Mouse (Mus musculus): ENCODE data around the gene Fam19a5. TPM values are rescaled to one million over a fixed set of nuclear protein-coding genes. Genes with fewer than 3 reads are reported as not detected.

Fam19a5 gene
- total RNA-seq, 2 experiments from 2014 or later, result 80.9 to 86.7 TPM

DNA sequence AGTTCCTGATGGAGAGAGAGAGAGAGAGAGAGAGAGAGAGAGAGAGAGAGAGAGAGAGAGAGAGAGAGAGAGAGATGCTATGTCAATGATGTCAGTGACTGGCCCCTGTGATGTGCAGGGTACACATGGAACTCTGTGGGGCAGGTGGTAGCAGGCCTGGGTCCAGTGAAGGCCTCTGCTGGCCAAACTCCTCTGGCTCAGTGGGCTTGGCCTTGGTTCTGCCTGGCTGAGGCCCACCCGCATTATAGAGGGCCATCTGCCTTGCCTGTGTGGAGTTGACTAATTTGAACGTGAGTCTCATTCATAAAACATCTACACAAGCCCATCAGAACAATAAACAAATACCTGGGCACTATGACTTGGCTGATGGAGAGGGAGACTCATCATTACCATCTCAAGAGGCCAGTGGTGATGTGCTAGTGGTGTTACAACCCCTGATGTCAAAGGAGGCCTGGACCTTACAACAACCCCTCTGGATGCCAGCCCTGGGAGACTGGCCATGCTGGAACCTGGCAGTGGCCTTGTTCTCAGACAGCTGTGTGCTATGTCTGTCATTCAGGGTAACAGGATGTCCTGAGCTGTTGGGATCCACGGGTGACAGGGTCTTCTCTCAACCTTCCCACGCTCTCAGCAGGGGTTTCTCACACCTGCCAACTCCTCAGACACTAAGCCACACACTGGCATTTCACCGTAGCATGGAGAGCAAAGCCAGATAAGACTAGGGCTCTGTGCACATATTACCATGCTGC, 102.4 kb downstream of the Fam19a5 start:
- DNase-seq (ENCODE audit: extremely low spot score in 1 of 2, low spot score in 2 of 2), result no peak

DNA sequence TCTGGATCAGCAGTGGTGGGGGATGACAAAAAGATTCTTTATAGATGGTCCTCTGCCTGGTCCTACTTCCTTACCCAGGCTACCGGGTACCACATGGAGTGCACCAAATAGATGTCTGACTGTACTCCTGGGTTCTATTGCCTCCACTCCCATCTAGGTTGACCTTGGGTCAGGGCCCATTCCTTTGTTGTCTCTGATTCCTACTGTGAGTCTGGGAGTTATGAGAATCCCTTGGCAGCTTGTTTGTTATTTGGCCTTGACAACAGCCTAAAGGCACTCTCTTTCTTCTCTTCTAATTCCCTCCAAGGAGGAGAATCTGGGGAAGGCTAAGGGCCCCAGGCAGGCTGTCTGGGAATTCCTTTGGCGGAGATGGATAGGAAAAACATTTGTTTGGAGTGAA, 105.6 kb downstream of the Fam19a5 start:
- intact Hi-C loops (cut with DNase I), result no loop called here
- DNase-seq (ENCODE audit: extremely low spot score in 1 of 2, low spot score in 2 of 2), result no peak

More for the DNA sequence above, 102.4 kb downstream of the Fam19a5 start:
- intact Hi-C loops (cut with DNase I), result no loop called here

DNA sequence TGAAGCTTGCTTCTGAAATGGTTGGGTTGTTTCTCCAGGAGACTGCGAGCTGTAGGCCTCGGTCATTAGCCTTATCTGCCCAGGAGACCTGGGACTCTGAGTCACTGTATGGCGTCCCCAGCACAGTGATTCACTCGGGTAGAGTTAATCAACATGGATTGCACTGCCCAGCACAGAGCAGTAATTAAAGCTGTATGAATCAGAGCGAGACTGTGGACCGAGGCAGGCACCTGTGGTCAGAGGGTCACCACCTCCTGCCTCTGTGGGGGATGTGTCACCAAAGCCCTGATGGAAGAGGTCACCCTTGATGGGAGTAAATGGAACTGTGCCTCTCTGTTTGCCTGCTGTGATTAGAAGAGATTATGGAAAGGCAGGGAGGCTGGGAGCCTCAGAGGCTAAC, 110.5 kb downstream of the Fam19a5 start:
- intact Hi-C loops (cut with DNase I), result no loop called here

DNA sequence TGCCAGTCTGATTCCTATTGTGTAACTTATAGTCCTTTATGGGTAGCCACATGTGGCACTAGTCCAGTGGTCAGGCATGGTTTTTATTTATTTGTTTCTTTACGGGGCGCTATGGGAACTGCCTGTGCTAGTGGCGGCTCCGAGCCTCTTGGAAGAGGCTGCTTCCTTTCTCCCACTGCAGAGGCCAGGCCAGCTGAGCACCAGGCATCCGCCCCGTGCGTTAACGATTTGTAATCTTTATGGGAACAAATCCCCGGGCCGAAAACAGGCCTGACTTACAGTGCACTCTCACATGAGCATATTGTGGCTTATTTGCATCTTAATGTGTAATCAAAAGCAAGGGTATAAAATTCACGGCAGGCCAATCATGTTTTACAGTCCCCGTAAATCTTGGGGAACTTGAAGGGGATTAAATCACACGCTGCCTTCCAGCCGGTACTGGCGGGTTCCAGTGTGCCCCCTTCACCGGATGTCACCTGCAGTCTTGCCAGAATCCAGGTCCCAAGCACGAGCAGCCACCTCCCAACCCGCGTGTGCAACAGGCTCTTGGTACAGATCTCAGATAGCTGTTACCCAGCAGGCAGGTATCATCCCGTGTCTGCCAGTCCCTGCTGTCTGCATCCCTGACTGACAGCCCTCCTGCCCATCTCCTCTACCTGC, 112.5 kb downstream of the Fam19a5 start:
- intact Hi-C loops (cut with DNase I), result no loop called here
- no peak for DNase-seq (ENCODE audit: extremely low spot score in 1 of 2, low spot score in 2 of 2)

More for the DNA sequence above, 110.5 kb downstream of the Fam19a5 start:
- no peak for DNase-seq (ENCODE audit: extremely low spot score in 1 of 2, low spot score in 2 of 2)

DNA sequence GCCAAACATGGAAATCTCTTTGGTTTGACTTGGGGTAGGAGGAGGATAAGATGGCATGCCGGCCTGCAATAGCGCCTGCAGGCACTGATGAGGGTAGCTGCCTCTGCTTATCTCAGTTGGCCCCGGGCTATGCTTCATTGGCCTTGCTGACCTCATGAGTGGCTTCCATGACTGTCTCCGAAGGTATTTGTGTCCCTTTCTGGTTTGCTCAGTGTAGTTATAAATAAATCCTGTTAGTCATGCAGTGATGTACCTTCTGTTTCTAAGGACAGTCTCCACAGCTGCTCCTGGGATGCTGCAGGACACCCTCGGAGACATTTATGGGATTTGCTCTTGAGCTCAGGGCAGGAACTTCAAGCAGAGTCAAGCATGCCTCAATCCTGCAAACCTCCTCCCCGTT, 115.6 kb downstream of the Fam19a5 start:
- intact Hi-C loops (cut with DNase I), result no loop called here
- DNase-seq (ENCODE audit: extremely low spot score in 1 of 2, low spot score in 2 of 2), result no peak

DNA sequence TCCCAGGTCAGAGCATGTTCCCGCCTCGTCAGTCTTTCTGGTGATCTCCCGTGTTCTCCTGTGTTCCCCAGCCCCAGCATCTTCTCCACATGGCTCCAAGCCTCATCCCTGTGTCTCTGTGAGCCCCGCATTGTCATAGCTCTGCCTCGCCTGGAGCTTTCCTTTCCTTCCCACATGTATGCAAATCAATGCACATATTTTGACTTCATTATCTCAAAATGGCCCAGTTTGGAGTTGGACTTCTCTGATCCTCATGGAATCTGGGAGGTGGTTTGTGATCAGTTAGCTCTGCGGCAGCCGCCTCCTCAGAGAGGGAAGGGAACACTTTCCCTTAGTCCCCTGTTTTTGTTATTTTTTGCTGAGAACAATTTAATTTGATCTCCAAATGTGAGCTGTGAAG, 117.9 kb downstream of the Fam19a5 start:
- DNase-seq (ENCODE audit: extremely low spot score in 1 of 2, low spot score in 2 of 2), result peak in 1 of 2 experiments; percentile 49
- intact Hi-C loops (cut with DNase I), result no loop called here

DNA sequence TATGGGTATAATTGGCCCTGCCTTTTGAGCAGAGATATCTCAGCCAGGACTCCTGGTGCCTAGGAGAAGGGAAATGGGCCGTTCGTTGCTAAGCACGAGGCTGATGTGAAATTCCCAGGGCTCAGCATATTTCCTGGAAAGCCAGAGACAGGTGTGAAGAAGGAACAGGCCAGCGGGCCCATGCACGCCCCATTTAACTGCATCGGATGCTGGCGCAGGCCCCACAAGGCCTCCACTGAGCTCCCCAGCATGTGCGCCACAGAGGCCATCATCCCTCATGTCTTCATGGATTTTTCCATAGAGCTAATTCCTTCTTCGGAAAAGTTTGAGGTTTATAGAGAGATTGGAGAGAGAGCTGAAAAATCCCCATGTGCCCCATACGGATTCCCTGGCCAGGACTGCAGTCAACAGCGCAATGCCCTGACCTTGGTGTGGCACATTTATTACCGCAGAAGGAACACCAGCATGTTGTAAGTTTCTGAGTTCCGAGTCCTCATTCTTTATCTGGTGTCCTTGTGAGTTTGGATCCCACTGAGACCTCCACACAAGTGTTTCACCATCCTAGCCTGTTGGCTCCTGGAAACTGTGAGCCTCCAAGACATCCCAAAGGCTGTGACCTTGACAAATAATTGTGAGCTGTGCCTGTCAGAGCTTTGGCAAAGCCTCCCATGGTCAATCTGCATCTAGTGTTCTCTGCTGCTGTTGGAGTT, 122.1 kb downstream of the Fam19a5 start:
- DNase-seq (ENCODE audit: extremely low spot score in 1 of 2, low spot score in 2 of 2), result no peak
- intact Hi-C loops (cut with DNase I), result no loop called here

DNA sequence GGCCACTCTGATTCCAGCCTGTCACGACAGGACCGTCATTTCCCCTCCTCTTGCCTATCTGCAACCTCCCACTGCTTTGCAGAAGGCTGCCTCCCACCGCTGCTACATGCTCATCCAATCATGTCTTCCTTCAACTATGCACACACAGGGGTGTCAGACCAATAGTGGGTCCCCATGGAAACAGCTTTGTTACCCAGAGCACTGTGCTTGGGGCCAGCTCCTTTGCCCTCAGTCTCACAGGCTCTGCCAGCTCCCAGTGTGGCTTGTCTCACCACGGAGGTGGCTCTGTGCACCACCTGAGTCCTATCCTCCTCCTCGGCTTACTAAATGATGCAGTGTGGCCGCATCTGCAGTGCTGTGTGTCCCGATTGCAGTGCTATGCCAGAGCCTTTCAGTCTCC, 123.3 kb downstream of the Fam19a5 start:
- DNase-seq (ENCODE audit: extremely low spot score in 1 of 2, low spot score in 2 of 2), result no peak
- intact Hi-C loops (cut with DNase I), result no loop called here

DNA sequence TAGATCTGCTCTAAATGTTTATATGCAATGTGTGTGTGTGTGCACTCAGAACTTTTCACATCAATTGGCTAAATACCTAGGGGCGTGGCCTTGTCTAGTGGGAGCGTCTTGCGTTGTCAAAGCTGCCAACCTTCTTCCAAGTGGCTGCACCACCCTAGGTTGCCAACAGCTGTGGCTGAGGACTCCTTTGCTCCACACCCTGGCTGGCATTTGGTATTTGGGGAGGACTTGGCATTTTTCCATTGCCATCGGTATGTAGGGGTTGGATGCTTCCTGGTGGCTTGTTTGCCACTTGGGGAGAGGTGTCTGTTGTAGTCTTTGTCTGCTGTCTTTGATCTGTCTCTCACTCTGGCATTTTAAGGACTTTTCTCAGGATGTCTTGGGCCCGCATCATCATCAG, 124.0 kb downstream of the Fam19a5 start:
- no peak for DNase-seq (ENCODE audit: extremely low spot score in 1 of 2, low spot score in 2 of 2)
- intact Hi-C loops (cut with DNase I), result no loop called here

DNA sequence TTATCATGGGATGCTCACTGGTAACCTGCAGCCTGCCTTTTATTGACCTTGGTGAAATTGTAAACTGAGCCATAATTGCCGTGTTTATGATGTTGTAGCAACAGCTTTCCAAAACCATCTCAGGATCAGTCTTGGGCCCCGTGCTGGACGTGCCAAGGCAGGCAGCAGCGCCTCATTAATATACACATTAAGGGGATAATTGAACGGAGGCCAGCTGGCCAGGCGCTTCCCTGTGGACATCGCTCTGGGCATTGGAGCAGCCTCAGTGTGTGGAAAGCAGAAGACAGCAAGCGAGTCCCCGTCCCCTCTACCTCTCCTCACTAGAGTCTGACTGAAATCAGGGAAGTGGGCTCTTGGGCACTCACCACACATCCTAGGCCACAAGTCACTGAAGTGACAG, 127.8 kb downstream of the Fam19a5 start:
- intact Hi-C loops (cut with DNase I), result no loop called here
- no peak for DNase-seq (ENCODE audit: extremely low spot score in 1 of 2, low spot score in 2 of 2)

DNA sequence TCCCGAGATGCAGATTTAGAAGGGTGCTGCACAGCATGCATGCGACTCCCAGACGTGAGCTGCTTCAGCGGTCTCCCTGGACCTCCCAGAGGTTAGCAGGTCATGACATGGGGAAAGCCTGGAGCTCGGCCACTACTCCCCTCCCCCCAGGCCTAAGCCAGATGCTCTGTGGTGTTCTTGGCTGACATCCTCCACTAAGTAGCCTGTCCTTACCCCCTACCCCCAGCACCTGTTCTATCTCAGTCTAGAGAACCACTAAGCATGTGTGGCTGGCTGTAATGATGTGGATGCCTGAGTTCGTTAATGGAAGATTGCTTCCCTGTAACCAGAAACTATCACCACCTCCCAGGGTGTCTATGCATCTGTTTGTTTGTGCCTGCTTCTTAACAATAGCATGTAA, 134.6 kb downstream of the Fam19a5 start:
- no peak for DNase-seq (ENCODE audit: extremely low spot score in 1 of 2, low spot score in 2 of 2)
- intact Hi-C loops (cut with DNase I), result no loop called here

DNA sequence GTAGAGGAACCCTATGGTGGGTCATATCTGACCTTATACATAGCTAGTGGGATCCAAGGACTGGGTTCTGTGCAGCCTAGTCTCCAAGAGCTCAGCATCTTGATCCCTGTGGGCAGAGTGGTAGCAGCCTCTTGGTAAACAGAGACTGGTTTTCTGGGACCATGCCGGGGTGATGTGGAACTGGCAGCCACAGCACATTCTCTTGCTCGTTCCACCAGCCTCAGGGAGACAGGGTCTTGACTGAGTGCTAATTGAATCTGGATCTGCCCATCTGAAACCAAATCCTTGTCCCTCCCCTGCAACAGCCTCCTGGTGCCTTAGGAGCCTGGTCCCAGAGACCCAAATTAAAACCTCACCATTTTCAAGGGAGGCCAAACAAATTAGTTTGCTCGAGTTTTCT, 138.3 kb downstream of the Fam19a5 start:
- no peak for DNase-seq (ENCODE audit: extremely low spot score in 1 of 2, low spot score in 2 of 2)
- intact Hi-C loops (cut with DNase I), result no loop called here

DNA sequence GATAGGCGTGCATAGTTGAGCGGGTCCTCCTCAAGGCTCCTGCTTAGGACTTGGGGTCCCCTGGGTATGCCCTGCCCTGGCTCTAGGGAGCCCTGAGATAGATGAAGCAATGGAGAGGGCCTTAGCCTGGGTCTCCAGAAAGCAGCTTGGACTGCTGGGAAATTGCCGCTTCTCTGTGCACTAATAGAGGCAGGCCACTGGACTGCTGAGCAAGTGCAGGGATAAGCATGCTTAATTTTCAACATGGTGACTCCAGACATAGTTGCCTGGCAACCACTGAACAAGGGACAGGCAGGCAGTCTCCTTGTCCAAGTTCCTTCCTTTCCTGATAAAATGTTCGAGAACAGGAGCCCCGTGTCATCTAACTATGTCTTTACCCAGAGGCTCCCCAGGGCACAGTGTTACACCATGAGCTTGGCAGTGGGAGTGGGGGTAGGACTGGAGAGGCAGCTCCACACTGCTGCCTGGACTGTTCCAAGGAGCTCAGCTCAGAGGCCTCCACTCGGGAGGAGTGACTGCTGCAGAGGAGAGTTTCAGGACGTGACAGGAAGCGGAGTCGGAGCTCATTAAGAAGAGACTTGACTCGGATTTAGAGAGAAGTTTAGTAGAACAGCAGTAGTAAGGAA, 142.4 kb downstream of the Fam19a5 start:
- intact Hi-C loops (cut with DNase I), result no loop called here
- no peak for DNase-seq (ENCODE audit: extremely low spot score in 1 of 2, low spot score in 2 of 2)

DNA sequence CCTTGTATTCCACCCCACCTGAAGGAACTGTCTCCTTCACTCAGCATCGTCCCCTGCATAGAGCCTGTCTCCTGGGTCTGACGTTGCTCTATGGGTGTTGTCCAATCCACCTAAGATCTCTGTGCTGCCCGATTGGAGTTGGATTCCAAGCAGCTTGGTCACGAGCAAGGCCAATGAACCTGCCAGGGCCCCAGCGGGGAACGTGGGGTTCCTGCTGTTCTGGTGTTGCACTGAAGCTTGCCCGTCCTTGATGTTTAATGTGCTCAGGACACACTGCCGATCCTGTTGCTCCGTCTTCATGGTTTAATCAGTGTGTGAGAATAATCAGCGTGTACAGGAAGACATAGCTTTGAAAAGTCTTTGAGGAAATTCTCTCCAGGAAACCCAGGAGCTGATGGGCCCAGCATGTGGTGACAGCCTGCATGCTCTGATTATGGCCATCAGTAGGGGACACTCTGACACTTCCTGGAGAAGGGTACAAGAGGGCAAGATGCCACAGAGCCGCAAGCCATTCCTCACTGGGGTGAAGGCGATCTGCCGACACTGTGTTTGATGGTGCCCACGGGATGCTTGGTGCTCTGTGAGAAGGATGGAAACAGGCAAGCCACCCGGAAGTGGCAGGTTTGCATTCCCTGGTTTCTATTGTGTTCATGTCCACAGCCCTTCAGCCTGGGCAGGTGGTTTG, 147.3 kb downstream of the Fam19a5 start:
- DNase-seq (ENCODE audit: extremely low spot score in 1 of 2, low spot score in 2 of 2), result no peak
- intact Hi-C loops (cut with DNase I), result no loop called here

DNA sequence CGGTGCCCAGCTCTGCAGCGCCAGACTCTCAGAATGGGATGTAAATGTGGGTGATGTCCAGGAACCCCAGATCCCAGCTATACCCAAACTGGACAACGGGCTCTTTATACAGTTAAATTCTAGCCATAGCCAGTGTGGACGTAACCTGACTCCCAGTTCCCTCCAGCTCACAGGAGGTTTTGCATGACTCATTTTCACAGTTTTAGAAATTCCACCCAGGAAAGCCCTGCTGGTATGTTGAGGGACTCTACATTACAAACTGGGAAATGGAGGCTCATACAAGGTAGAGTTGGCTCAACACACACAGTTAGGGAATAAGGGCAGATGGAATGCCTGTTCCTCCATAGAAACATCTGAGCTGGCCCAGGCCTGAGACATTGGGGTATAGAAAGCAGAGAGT, 147.9 kb downstream of the Fam19a5 start:
- no peak for DNase-seq (ENCODE audit: extremely low spot score in 1 of 2, low spot score in 2 of 2)
- intact Hi-C loops (cut with DNase I), result no loop called here

DNA sequence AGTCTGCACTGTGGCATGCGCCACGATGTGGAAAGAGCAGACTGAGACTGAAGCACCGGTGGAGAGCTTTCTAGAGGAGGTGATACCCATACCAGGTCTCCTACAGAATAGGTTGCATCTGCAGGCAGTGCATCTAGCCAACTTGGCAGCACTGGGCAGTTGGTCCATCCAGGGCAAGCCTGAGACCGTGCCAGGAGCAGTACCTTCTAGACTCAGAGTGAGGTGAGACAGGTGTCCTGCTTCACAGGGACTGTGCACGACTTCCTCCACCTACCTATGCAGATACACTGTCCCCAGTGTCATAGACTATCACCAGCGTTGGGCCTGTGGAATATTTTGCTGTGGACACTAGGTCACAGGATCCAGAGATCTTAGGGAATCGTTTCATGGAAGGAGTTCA, 148.3 kb downstream of the Fam19a5 start:
- intact Hi-C loops (cut with DNase I), result no loop called here
- no peak for DNase-seq (ENCODE audit: extremely low spot score in 1 of 2, low spot score in 2 of 2)

DNA sequence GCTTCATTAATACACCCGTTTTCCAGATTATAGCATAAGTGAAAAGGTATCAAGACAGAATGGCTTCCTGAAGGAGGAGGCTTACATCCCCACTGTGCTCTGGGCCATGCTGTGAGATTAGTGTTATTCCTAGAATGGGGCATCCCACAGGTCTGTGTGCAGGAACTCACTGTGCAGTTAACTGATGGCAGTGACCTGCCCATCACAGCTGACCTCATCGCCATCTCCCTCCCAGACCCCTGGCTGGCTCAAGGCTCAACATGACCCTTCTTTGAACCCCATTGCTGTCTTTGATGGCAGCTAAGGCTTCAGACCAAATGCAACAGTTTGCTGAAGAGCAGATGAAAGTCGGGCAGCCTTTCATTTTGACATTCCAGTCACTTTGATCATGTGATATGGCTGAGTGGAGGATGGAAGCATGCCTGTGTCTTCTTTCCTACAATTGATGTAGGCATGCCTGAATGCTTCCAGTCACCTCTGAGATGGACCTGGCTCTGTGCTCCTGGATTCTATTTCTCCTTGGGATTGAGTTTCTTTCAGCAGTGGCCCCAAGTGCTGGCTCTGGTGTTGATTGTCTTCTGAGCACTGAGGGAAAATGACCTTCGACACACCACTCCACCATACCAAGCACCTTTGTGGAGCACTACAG, 148.9 kb downstream of the Fam19a5 start:
- DNase-seq (ENCODE audit: extremely low spot score in 1 of 2, low spot score in 2 of 2), result no peak
- intact Hi-C loops (cut with DNase I), result no loop called here

DNA sequence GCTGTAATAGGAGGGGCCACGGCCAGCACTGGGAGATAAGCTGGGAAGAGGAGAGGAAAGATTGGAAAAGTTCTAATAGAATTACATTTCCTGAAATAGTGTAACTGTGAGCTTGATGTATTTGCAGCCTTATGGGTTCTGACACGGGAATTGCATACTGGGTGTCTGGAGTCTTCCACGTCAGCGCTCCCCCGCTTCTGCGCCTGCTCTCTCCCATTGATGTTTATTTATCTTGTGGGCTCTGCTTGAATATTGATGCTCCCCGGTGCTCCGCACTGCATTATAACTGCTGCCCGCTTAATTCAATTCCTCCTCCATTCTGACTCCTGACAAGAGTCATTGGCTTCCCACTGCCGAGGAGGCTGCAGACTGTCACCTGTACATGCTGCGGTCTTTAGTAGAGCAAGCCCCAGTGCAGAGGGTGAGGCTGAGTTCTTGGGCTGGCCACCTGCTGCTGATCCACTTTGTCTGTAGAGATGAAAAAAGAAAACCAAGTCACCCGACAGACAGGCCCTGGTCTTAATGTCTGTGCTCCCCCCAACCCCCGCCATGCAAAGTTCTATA, 153.4 kb downstream of the Fam19a5 start:
- intact Hi-C loops (cut with DNase I), result no loop called here
- DNase-seq (ENCODE audit: extremely low spot score in 1 of 2, low spot score in 2 of 2), result no peak

Measured in left cerebral cortex, postnatal 10 days (tissue).